Mouse (Mus musculus) stomach, embryonic 14.5 days (tissue): ENCODE results near the gene Eif3c. TPM values are rescaled to one million over a fixed set of nuclear protein-coding genes. Genes with fewer than 3 reads are reported as not detected.

Experiments
- ATAC-seq: fragments of 200-750 bp; cut with Nextera tagmentation; 2 replicates; pipeline ENCODE4 v1.8.0; 2017; ENCODE audit warnings: low read depth, moderate TSS enrichment; ENCODE audit not compliant: insufficient number of reproducible peaks, insufficient read depth, low FRiP score
- H3K27ac ChIP-seq: fragments of 300-500 bp; sonication (generic); 2 replicates; pipeline ENCODE4 v1.5.1; 2014; ENCODE audit warnings: mild to moderate bottlenecking, low read length, moderate library complexity, mixed read lengths
- H3K27me3 ChIP-seq: fragments of 300-500 bp; sonication (generic); 2 replicates; pipeline ENCODE4 v1.6.1; 2014; ENCODE audit warnings: low read length, control low read depth, mixed read lengths; ENCODE audit not compliant: control insufficient read depth, insufficient read depth
- H3K36me3 ChIP-seq: fragments of 300-500 bp; sonication (generic); 2 replicates; pipeline ENCODE4 v1.6.1; 2014; ENCODE audit warnings: mild to moderate bottlenecking, control low read depth, low read length, moderate library complexity, mixed read lengths; ENCODE audit not compliant: control insufficient read depth, insufficient read depth
- H3K4me1 ChIP-seq: fragments of 300-500 bp; sonication (generic); 2 replicates; pipeline ENCODE4 v1.6.1; 2014; ENCODE audit warnings: low read length, control low read depth, mixed read lengths; ENCODE audit not compliant: control insufficient read depth, insufficient read depth
- H3K4me2 ChIP-seq: fragments of 300-500 bp; sonication (generic); replicated peaks from 2 replicates; pipeline ENCODE4 v1.6.1; 2014; ENCODE audit warnings: low read depth, low read length, control low read depth
- H3K4me3 ChIP-seq: fragments of 300-500 bp; sonication (generic); 2 replicates; pipeline ENCODE4 v1.5.1; 2014; ENCODE audit warnings: low read depth, low read length, control low read depth
- H3K9ac ChIP-seq: fragments of 300-500 bp; sonication (generic); replicated peaks from 2 replicates; pipeline ENCODE4 v1.6.1; 2014; ENCODE audit warnings: low read depth, mild to moderate bottlenecking, control low read depth, low read length, moderate library complexity, mixed read lengths
- H3K9me3 ChIP-seq: fragments of 300-500 bp; sonication (generic); 2 replicates; pipeline ENCODE4 v1.6.1; 2016; ENCODE audit warnings: low read depth, low read length, control low read depth; ENCODE audit not compliant: control insufficient read depth
- WGBS: fragments of 180-500 bp; shearing (Covaris S2); extraction: QIAGEN DNeasy Blood & Tissue Kit; methylation state at CpG from one replicate; pipeline ENCODE4 v1.1.7; 2014; 5-methylcytosine and 5-hydroxymethylcytosine counted together
- polyA plus RNA-seq: library from polyadenylated mRNA; unstranded; fragments of >200 nt; fragmentation: Nextera tagmentation; extraction: Ambion mirVana; gene quantifications from 2 replicates; pipeline ENCODE4 v1.2.1, GENCODE M21; 2014

Gene Eif3c
- polyA plus RNA-seq, 1 experiment from 2014 or later, result 163 TPM

- Histone ChIP-seq H3K27me3 (no peaks in the 10 kb centered on the region), H3K4me3 (no peak overlapping the region), H3K36me3 (no peaks in the 10 kb centered on the region), H3K4me1 (no peaks in the 10 kb centered on the region), H3K9me3 (no peaks in the 10 kb centered on the region), H3K9ac (no peak overlapping the region), H3K27ac (no peak overlapping the region), H3K4me2 (no peak overlapping the region)
- 86% methylated on average over 5 of the region's 5 CpGs for WGBS
- ATAC-seq, result no peak
Observed at GRCm38 (mm10) chr7:126595890-126596289, 29.7 kb upstream of the Eif3c start.

- no peak within 1 kb of the TSS for H3K4me3 ChIP-seq
- H3K9me3 ChIP-seq, result no peaks in the 10 kb centered on the region
- H3K27me3 ChIP-seq, result no peaks in the 10 kb centered on the region
- H3K9ac ChIP-seq, result no peak within 1 kb of the TSS
- H3K27ac ChIP-seq, result no peak within 1 kb of the TSS
- no peak within 1 kb of the TSS for H3K4me2 ChIP-seq
- 81% methylated on average over 11 of the region's 11 CpGs for WGBS
- H3K36me3 ChIP-seq, result no peaks in the 10 kb centered on the region
- no peaks in the 10 kb centered on the region for H3K4me1 ChIP-seq
- no peak for ATAC-seq
Observed at GRCm38 (mm10) chr7:126594862-126595561, 28.8 kb upstream of the Eif3c start, which contains the start of gene Il27. Gene Il27 (minus strand): TSS chr7:126594941.

GRCm38 (mm10) chr7:126587779-126588178, 21.6 kb upstream of the Eif3c start:
- H3K9ac ChIP-seq, result no peak overlapping the region

GRCm38 (mm10) chr7:126586839-126587238, 20.6 kb upstream of the Eif3c start:
- no peak overlapping the region for H3K4me3 ChIP-seq
- ATAC-seq, result no peak
- H3K9ac ChIP-seq, result no peak overlapping the region
- H3K4me2 ChIP-seq, result no peak overlapping the region
- no peaks in the 10 kb centered on the region for H3K9me3 ChIP-seq
- WGBS, result 41% methylated on average over 8 of the region's 8 CpGs
- H3K36me3 ChIP-seq, result no peaks in the 10 kb centered on the region
- H3K27me3 ChIP-seq, result no peaks in the 10 kb centered on the region
- no peaks in the 10 kb centered on the region for H3K4me1 ChIP-seq
- H3K27ac ChIP-seq, result no peak overlapping the region

More at GRCm38 (mm10) chr7:126587779-126588178, 21.6 kb upstream of the Eif3c start:
- Histone ChIP-seq H3K4me2 (peak overlapping the region; percentile 15; the same call in 1 of the 2 replicates), H3K36me3 (no peaks in the 10 kb centered on the region), H3K9me3 (no peaks in the 10 kb centered on the region), H3K4me3 (no peak overlapping the region), H3K27me3 (no peaks in the 10 kb centered on the region), H3K4me1 (no peaks in the 10 kb centered on the region), H3K27ac (no peak overlapping the region)
- 6% methylated on average over 16 of the region's 16 CpGs for WGBS
- no peak for ATAC-seq

GRCm38 (mm10) chr7:126585717-126586116, 19.5 kb upstream of the Eif3c start, which contains the start of gene Cln3:
Gene Cln3 (minus strand): TSS chr7:126585817.
- H3K4me3 ChIP-seq, result no peak within 1 kb of the TSS
- no peaks in the 10 kb centered on the region for H3K4me1 ChIP-seq
- H3K4me2 ChIP-seq, result no peak within 1 kb of the TSS
- no peak within 1 kb of the TSS for H3K9ac ChIP-seq
- H3K36me3 ChIP-seq, result no peaks in the 10 kb centered on the region
- no peak within 1 kb of the TSS for H3K27ac ChIP-seq
- ATAC-seq, result no peak
- H3K27me3 ChIP-seq, result no peaks in the 10 kb centered on the region
- no peaks in the 10 kb centered on the region for H3K9me3 ChIP-seq
- WGBS, result 71% methylated on average over 6 of the region's 6 CpGs

- Histone ChIP-seq H3K9me3 (no peaks in the 10 kb centered on the region), H3K27ac (no peak within 1 kb of the TSS), H3K36me3 (no peaks in the 10 kb centered on the region), H3K9ac (no peak within 1 kb of the TSS), H3K4me3 (peak within 1 kb of the TSS; percentile 58), H3K4me2 (peak within 1 kb of the TSS; percentile 79), H3K4me1 (no peaks in the 10 kb centered on the region), H3K27me3 (no peaks in the 10 kb centered on the region)
- WGBS, result 74% methylated on average over 8 of the region's 8 CpGs
- ATAC-seq, result no peak
Observed at GRCm38 (mm10) chr7:126584506-126584977, 18.3 kb upstream of the Eif3c start, which contains the start of gene Apobr. Gene Apobr (plus strand): TSS chr7:126584942.

GRCm38 (mm10) chr7:126583761-126584160, 17.6 kb upstream of the Eif3c start:
- H3K27ac ChIP-seq, result no peak overlapping the region
- 0 out of 2 replicates have a peak, but pooled peaks cover under 1% of the 10 kb centered on the region for H3K36me3 ChIP-seq
- no peaks in the 10 kb centered on the region for H3K4me1 ChIP-seq
- peak overlapping the region; percentile 58 for H3K4me3 ChIP-seq
- H3K9ac ChIP-seq, result 0 out of 2 replicates have a peak overlapping the region, but pooled peaks have one; percentile 38
- no peak for ATAC-seq
- H3K9me3 ChIP-seq, result no peaks in the 10 kb centered on the region
- WGBS, result 47% methylated on average over 6 of the region's 6 CpGs
- peak overlapping the region; percentile 79 for H3K4me2 ChIP-seq
- H3K27me3 ChIP-seq, result no peaks in the 10 kb centered on the region

GRCm38 (mm10) chr7:126583251-126583709, 17.1 kb upstream of the Eif3c start:
- Histone ChIP-seq H3K4me2 (peak overlapping the region; percentile 79), H3K36me3 (0 out of 2 replicates have a peak, but pooled peaks cover 4% of the 10 kb centered on the region), H3K27ac (peak overlapping the region; percentile 52), H3K4me1 (no peaks in the 10 kb centered on the region), H3K9ac (peak overlapping the region; percentile 38; the same call in 1 of the 2 replicates), H3K9me3 (no peaks in the 10 kb centered on the region), H3K27me3 (no peaks in the 10 kb centered on the region), H3K4me3 (peak overlapping the region; percentile 58)
- ATAC-seq, result peak; percentile 84
- under 1% methylated on average over 22 of the region's 22 CpGs for WGBS
